Mouse (Mus musculus) adrenal gland, adult 8-10 months (tissue): Measurements from ENCODE around the gene Knl1. TPM values are rescaled to one million over a fixed set of nuclear protein-coding genes. Genes with fewer than 3 reads are reported as not detected.
A peak's percentile ranks its signal among the peaks of the same experiment; 100 is the strongest.
"Not testable (repeated sequence)": the region's sequence is repeated elsewhere in the genome, so short reads cannot be mapped to it uniquely, and the experiment has no call there.

Experiments used
- DNase-seq: peaks from one replicate; pipeline ENCODE4 v3.0.0; 2022
- total RNA-seq, 4 experiments: library from RNA; stranded (reverse); gene quantifications; 2 replicates each; pipeline ENCODE4 v1.2.4; 2022

Knl1 gene
- total RNA-seq = 1 to 10 TPM in 2 of 4 experiments, under 1 TPM in 2; 0.46 to 1.0 (median 0.96) TPM

DNA sequence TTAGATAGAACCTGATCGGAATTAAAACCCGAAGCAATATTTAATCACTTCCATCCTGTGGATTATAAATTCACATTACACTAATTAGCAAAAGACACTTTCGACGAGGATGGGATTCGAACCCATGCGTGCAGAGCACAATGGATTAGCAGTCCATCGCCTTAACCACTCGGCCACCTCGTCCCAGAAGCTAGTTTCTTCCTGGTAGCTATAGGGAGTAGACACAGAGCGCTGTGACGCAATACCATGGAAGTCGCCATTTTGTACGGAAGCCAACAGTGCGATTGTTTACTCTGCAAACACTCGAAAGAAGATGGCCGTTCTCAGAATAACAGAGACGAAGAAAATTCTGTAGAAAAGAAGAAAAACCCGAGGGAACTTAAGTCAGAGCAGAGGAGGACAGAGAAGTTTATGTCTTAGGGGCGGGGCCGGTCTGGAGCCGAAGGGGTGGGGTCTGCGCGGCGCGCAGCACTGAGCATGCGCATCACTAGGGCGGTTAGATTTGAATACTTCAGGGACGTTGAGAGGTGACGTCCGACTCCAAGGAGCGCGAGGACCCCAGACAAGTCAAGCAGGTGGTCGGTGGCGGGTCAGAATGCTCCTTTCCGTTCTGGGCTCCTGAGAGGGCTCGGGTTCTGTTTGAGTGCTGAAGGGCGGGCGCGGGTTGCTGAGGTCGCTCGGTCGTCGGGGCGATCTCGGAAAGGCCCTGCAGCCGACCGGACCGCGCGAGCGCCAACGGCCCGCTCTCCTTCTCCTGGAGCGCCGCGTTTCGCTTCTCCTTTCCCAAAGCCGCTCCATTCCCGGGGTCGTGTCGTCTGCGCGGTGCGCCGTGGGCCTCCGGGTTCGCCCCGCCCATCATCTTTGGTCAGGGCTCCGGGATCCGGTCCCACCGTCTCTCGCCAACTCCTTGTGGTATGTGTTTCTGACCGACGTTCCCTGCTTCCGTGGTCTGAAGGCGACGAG is at the start of gene Knl1:
TSS of gene Knl1 (plus strand) at position 471 of the 963 bp plus-strand sequence.
- peak; percentile 91 for DNase-seq

DNA sequence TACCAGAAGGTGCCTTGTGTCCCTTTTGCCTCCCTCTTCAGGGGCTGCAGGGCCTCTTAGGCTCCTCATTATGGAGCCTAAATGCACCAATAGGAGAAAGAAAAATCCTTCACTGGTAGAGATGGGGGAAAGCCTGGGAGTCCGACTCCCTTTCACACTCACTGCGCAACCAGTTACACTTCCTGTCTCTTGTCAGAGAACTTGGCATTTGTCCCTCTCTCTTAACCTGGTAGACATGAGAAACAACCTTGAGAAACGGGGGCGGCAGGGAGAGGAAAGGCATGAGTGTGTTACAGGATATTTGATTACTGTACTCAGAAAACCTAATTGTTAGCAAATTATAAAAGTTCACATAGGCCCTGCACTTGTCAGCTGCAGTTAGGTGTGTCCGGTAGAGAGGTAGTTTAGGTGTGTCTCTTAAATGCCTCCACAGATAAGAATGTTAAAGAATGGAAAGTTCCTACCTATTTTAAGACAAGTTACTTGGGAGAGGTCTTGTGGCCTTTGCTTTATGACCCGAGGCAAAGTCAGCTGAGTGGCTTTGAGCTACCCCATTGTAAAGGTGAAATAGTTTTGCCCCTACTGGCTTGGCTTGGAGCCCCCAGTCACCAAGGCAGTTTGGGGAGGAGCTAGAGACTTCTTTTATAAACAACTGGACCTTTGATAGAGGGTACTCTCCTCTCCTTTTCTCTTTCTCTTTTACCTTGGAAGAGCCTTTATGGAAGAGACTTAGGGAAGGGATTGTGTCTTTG is 48.6 kb upstream of the Knl1 start:
- no peak for DNase-seq

DNA sequence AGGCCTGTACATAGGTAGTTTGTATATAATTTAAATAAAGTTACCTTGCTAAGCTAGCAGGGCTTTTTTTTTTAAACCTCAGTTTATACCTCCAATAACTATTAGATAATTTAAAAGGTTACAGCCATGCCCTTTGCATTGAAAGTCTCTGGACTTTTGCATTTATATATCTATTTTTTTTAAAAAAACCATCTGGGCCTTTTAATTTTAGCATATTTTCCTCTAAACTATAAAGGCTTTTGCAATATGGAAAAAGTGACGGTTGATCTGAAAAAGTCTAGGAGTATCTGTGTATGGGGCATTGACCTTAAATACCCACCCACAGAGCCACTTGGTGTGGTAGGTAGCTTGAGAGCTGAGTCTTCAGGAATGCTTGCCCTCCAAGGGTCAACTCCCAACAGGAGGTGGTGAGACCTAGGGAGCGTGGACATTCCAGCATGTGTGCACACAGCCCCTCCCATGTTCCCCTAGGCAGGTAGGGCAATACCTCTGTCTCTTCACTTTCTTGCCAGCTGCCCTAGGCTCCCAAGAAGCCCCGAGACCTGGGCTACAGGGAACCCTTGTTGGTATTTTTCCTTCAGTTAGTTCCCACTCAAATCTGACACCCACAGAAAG is 47.8 kb upstream of the Knl1 start:
- no peak for DNase-seq

DNA sequence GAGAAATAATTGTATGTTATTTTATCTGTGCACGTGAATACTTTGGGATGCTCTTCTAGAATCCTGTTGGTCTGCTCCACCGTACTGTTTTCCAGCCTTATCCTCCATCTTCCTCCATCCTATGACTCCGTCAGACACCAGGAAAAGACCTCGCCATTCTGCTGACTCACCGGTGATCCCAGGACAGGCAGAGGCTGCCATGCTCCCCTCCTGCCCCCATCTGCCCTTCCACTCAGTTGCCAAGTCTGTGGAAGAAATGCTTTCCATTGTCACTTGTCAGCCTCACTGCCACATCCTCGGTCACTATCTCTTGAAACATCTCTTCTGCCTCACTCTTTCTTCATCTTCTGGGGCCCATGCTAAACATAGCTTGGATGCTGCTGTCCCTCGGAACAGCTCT is 40.0 kb upstream of the Knl1 start:
- DNase-seq = no peak

DNA sequence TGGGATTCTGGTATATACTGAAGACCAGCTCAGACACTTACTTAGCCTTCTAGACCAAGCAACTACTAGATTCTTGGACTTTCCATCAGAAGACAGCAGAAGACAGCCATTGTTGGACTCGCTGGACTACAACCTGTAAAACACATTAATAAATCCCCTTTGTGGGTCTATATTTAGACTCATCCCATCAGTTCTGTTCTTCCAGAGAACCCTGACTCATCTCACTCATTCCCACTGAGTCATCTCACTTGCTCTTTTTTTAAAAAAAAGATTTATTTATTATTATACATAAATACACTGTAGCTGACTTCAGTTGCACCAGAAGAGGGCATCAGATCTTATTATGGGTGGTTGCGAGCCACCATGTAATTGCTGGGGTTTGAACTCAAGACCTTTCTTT is 37.5 kb upstream of the Knl1 start:
- no peak for DNase-seq

DNA sequence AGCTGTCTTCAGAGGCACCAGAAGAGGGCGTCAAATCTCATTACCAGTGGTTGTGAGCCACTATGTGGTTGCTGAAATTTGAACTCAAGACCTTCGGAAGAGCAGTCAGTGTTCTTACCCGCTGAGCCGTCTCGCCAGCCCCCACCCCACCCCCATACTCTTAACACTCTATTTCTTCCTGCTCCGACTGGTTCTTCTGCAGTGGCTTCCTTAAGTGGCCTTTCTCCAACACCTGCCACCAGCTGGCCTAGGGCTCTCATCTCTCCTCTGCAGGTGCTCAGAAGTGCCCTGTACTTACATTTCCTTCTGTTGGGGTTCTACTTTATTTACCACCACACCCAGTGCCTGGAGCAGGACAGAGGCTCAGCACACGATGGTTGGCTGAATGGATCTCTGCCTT is 31.9 kb upstream of the Knl1 start:
- DNase-seq = no peak

DNA sequence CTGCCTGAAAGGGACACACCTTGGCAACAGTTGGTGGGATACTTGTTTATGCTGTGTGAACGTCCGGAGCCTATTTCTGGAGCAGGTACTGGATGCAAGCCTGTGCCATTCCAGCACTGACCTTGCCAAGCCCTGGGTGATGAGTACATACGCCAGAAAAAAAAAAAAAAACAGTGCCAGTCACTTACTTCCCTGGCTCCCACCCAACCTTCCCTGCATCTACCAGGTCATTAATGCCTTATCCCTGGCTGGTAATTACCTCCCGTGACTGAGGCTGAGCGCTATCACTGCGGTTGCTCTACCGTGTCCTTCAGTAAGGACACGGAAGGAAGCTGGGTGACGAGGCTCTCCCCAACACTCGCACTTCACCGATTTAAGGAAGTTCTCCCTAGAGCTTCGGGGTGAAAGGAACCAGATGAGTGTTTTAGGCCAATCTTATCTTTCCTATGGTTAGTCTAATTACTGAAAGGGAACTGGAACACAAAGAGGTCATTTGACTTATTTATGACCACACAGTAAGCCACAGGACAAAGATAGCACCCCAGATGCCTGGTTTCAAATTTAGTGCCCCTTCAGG is 31.2 kb upstream of the Knl1 start:
- DNase-seq = peak; percentile 15

DNA sequence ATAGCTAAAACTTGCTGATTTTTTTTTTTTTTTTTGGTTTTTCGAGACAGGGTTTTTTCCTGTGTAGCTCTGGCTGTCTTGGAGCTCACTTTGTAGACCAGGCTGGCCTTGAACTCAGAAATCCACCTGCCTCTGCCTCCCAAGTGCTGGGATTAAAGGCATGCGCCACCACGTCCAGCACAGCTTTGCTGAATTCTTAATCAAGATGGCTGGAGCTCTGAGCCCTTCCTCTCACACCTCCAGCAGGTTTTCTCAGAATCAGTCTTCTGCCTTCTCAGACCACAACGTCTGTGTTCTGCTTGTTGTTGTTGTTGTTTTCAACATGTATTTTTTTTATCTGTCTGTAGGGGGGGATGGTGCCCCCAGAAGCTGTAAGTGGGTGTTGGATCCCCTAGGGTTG is 30.6 kb upstream of the Knl1 start:
- not testable (repeated sequence) for DNase-seq

DNA sequence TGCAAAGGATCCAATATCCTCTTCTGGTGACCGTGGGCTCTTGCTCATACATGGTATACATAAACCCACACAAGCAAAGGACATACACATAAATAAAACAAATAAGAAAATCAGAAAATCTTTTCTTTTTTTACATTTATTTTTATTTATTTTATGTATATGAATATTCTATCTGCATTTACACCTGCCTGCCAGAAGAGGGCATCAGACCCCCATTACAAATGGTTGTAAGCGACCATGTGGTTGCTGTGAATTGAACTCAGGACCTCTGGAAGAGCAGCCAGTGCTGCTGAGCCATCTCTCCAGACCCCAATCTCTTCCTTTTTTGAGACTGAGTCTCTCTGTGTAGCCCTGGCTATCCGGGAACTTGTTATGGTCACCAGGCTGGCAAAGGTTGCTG is 29.3 kb upstream of the Knl1 start:
- no peak for DNase-seq

DNA sequence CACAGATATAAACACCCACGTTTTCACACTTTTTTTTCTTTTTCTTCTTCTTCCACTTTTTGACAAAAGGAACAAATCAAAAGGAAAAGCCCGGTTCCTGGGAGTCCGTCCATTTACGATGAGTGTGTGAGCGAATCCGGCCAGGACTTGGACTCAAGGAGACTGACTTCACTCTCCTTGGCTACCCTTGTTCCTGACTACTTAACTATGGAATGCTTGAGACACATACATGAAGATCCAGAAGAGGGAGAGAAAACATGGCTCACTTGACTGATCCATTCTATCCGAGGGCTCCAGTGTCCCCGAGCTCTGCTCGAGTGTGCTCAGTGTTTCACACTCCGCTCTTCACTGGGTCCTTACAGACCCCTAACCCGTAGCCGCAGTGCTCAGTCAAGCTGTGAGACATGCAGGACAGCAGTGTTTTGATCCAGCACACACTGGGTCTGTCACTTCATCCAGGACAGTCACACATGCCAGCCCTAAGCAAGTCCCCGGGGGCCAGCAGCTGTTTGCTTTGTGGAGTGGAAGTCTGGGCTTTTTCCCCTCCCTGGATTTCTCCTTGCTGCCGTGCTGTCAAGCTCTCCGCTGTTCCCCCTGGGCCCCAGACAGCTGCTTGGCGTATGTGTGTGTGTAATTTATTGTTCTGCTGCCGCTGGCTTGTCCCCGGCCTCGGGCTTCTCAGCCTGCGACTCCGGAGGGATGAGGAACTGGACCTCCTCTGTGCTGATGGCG is 28.4 kb upstream of the Knl1 start:
- no peak for DNase-seq

DNA sequence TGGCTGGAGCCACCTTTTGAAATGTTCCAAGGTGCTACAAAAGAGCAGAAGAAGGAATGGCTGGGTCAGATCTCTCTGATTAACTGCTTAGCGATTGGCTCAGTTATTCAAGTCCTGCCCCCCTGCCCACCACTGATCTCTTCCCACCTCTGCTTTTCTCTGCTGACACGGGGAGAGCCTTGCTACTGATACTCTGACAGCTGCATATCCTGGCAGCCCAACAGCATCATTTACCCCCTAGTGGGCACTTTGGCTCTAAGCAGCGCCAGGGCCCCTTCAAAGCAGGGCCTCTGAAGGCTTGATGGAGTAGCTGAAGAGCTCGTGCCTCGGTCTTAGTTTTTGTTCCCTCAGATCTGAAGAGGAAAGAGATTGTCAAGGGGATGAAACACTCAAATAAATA is 27.8 kb upstream of the Knl1 start:
- no peak for DNase-seq

DNA sequence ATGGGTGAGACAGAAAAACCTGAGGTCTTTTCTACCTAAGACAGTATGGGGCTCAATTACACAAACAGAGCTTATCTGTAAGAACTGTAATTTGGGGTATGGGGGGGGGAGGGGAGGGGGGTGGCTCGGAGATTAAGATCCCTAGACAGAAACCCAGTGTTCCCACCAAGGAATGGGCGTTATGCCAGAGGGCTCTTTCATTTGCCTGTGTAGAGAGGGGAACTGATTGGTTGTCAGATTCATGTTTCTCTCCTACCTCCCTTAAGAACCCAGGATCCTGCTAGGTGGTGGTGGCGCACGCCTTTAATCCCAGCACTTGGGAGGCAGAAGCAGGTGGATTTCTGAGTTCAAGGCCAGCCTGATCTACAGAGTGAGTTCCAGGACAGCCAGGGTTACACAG is 27.4 kb upstream of the Knl1 start:
- no peak for DNase-seq

DNA sequence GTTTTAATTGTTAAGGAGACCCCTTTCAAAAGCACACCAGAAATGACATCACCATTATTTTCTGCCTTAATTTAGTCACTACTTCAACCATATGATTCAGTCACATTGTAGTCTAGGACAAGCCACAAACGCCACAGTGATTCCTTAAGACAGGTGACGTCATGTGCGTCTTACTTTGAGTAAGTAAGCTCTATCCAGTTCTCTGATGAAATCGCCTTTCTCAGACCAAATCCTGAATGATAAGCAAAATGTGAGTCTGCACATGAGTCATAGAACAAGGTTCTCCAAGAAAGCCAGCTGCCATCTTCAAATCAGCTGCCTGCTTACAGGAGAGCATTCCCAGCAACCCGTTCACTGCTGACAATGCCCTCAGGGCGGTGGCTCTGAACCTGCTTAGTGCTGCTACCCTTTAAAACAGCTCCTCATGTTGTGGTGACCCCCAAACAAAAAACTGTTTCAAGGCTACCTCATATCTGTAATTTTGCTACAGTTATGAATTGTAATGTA is 23.7 kb upstream of the Knl1 start:
- DNase-seq = no peak

DNA sequence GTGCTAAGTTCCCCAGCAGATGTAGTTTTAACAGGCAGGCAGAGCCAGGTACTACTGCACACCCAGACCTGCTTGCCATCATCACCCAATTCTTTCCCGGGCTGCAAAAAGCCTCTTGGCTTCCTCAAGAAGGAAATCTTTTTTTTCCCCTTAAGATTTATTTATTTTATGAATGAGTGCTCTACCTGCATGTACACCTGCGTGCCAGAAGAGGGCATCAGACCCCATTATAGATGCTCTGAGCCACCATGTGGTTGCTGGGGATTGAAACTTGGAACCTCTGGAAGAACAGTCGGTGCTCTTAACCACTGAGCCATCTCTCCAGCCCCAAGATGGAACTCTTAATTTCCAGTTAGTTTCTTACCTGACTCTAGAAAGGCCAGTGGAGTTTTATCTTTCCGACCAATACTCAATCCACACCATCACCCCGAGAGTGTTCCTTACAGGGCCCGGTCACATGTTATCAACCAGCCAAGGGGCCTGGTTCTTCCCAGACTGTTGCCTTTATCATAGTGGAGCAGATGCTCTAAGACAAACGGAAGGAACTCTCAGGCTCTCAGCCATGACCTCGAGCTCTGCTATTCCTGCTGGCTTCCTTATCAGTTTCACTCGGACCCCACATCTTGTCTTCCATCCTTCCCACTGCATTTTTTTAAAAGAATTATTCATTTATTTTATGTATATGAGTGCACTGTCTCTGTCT is 22.2 kb upstream of the Knl1 start:
- DNase-seq = no peak

DNA sequence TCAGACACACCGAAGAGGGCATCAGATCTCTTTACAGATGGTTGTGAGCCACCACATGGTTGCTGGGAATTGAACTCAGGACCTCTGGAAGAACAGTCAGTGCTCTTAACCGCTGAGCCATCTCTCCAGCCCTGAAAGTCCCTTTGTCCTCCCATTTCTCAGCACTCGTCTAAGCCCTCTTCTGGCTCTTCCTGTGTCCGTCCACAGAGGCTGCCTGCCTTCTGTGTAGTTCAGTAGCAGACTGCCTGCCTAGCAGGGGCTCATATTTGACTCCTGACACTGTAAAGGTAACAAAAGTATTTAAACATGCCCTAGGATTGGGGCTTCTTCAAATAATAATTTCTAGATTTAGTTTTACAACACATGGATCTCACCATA is 21.7 kb upstream of the Knl1 start:
- DNase-seq = no peak

DNA sequence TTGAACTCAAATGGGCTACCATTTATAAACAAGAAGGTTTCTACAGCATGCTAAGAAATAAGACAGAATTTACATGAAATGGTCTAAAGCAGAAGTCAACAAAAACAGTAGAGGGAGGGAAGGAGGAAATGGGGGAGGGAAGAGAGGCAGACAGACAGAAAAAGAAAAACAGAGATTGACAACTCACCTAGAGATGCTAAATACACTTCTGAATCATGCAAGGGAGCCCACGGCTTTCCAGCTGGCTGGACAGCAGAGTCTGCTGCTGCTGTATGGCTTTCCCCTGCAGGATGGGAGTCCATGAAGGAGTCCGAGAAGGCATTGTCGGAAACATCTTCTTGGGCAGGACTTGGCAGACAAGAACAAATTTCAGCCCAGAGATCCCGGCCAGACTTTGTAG is 20.0 kb upstream of the Knl1 start:
- DNase-seq = no peak

DNA sequence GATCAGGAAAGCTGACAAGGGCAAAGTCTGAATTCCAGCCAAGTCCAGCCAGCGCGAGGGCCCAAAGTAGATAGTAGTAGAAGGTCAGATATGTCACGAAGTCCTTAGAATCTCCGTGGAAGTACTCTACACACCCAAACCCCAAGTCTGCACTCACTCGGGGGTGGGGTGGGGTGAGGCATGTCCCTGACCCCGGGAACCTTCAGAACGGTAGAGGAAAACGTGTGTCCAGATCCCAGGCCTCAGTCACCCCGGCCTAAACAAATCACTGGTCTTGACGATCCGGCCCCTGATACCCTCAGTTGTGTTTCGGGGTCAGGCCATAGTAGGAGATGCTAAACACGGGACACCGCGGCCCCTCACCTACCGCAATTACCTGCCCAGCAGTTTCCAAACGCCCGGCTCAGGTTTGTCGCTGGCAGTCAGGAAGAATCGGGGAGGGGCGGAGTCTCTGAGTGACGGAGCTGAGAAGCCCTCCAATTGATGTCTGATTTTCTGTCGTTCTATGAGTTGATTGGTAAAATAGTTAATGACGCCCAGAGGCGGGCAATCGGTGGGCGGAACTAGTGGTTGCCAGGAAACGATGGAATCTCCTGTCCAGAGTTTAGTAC is 17.9 kb upstream of the Knl1 start, which contains the start of gene Ccdc32:
TSS of gene Ccdc32 (minus strand) at position 453 of the 611 bp plus-strand sequence.
- peak; percentile 95 for DNase-seq

DNA sequence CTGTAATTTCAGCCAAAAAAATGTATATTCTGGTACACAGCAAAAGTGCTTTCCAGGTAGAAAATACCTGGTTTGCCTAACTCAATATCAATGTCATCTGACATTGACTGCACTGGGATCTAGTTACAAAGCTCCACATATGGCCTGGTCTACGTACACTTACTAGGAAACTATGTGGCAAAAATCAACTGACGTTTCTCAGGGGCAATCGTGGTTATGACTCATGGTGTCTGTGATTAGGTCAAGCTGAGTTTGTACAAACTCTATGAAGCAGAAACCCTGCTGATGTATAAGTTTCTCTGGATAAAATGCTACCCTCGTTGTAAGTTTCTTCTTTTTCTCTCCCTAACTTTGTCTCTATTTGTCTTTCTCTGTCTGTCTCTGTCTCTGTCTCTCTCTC is 14.7 kb upstream of the Knl1 start:
- DNase-seq = no peak

DNA sequence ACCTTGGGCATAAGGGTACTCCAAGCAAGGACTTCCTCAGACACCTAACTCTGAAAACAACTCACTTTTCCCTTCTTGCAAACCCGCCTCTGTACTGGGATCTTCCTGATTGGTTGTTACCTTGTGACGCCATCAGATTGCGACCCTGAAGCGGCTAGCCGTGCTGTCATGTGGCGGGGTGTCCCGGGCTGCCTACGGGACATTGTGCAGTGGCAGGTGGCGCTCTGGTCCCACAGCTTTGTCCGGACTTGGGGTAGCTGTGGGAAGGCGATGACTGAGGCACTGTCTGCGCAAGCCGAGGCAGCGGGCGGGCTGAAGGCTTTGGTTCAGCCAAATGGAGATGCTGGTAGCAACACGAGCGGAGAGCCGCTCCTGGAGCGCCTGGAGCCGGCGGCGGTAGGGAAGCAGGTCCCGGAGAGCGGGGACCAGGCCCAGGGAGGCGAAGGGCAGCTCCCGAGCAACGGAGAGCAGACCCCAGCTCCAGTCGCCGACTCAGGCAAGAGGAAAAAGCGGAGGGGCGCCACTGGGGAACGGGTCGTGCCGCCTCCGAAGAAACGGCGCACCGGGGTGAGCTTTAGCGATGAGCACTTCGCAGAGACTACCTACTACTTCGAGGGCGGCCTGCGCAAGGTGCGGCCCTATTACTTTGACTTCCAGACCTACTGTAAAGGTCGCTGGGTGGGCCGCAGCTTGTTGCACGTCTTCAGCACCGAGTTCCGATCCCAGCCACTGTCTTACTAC is 12.1 kb upstream of the Knl1 start, which contains the start of gene Rpusd2:
TSS of gene Rpusd2 (plus strand) at position 135 of the 741 bp plus-strand sequence.
- DNase-seq = peak; percentile 92

DNA sequence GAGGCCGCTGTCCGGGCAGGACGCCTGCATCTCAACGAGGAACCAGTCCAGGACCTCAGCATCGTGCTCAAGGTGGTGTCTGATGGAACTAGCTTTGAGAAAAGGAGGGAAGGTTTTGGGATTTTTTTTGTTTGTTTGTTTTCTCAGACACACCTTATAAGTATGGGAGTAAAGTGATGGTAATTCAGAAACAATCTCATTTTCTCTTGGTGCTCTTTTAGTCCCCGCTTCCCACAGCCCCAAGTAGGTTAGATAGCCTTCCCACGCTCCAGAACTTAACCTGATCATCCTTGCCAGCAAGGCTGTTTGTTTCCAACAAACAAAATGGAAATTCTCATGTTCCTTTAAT is 11.5 kb upstream of the Knl1 start:
- no peak for DNase-seq
